In the genomic region with DNA sequence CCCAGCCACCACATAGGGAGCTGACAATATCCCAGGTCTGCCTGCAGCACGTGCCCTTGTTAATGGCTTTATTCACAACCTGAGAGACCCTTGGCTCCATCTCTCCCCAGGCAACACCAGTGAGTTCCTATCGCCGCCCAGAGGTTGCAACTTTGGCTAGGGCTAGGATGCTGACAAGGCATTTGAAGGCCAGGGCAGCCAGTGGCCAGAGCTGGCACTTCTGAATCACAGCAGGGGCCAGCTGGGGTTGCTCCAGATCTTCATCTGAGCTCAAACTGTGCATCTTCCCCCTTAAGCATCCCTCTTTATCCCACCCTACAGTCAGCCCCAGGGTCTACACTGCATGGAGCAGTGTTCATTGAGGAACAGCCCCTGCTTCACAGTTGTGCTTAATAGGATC, we compare ENCODE assay signal across 22 mouse cellular contexts. TPM values are rescaled to one million over a fixed set of nuclear protein-coding genes. Genes with fewer than 3 reads are reported as not detected.
"Had no signal": no experiment of that assay in that cellular context is flagged by ENCODE, and none has a peak within 500 bp of the region (broad histone marks: within the 10 kb centered on the region; RNA-seq: fewer than 3 reads in every experiment).

No protein-coding gene starts in this region.

- H3K27ac ChIP-seq: kidney, postnatal 0 days; layer of hippocampus, adult 2 months; limb, embryonic 10.5 days; limb, embryonic 13.5 days; liver, embryonic 12.5 days; liver, embryonic 15.5 days; lung, embryonic 15.5 days; midbrain, embryonic 10.5 days; midbrain, embryonic 13.5 days had no signal

- H3K36me3 ChIP-seq: limb, embryonic 10.5 days; limb, embryonic 13.5 days; liver, embryonic 12.5 days; liver, embryonic 15.5 days; lung, embryonic 15.5 days; midbrain, embryonic 10.5 days; midbrain, embryonic 13.5 days had no signal

- ATAC-seq: liver, embryonic 12.5 days; midbrain, embryonic 13.5 days; midbrain, embryonic 16.5 days had no signal

- DNase-seq: kidney, postnatal 25 days; layer of hippocampus, adult 9-11 months; liver; lung, adult 18-20 months; lung, postnatal 10 days; lung, postnatal 36 days; thymus, adult 18-20 months; thymus, postnatal 36 days had no signal

- H3K4me2 ChIP-seq: limb, embryonic 13.5 days; liver, embryonic 12.5 days; liver, embryonic 15.5 days; lung, embryonic 15.5 days; midbrain, embryonic 13.5 days had no signal

- H3K9ac ChIP-seq: limb, embryonic 13.5 days; liver, embryonic 12.5 days; liver, embryonic 15.5 days; lung, embryonic 15.5 days; midbrain, embryonic 13.5 days had no signal

- H3K4me3 ChIP-seq: layer of hippocampus, adult 2 months; limb, embryonic 10.5 days; limb, embryonic 13.5 days; liver, embryonic 12.5 days; liver, embryonic 15.5 days; lung, embryonic 15.5 days; megakaryocyte, embryonic 14.5 days; midbrain, embryonic 10.5 days; midbrain, embryonic 13.5 days had no signal

- H3K9me3 ChIP-seq: limb, embryonic 10.5 days; limb, embryonic 13.5 days; liver, embryonic 12.5 days; liver, embryonic 15.5 days; lung, embryonic 15.5 days; megakaryocyte, embryonic 14.5 days; midbrain, embryonic 10.5 days; midbrain, embryonic 13.5 days had no signal

RNA-seq across cellular contexts. Expression of a gene that starts 23.6 kb away (rescaled TPM):
- polyA plus RNA-seq: limb, embryonic 10.5 days; limb, embryonic 13.5 days; liver, embryonic 12.5 days; lung, embryonic 15.5 days; midbrain, embryonic 10.5 days; midbrain, embryonic 13.5 days; midbrain, embryonic 16.5 days; neural tube, embryonic 11.5 days; neural tube, embryonic 14.5 days; spleen, adult 2 months had no signal
